Mouse (Mus musculus) WW6 (cell line): Measurements from ENCODE around the gene Chmp3.
A peak's percentile ranks its signal among the peaks of the same experiment; 100 is the strongest.

Experiments used
- DNase-seq: peaks from one replicate; pipeline ENCODE4 v3.0.0-alpha.2; 2013; ENCODE audit warnings: low read depth, low spot score

Gene Chmp3

DNA sequence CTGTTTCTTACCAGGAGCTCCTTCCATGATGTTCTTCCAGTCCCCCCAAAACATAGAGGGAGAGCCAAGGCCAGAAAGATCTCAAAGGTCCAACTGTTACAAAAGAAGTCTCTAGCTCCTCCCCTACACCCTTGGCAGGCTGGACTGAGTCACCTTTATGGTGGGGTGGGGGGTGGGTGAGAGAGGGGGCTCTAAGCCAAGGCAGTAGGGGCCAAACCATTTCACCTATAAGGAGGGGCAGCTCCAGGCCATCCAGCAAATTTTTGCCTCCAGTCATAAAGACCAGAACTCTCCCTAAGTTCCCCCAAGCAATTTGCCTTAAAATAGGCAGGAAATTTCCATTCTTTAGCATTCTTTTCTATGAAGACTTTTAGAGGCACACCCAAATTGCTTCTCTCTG lies 65.4 kb downstream of the Chmp3 start:
- DNase-seq = peak; percentile 58

DNA sequence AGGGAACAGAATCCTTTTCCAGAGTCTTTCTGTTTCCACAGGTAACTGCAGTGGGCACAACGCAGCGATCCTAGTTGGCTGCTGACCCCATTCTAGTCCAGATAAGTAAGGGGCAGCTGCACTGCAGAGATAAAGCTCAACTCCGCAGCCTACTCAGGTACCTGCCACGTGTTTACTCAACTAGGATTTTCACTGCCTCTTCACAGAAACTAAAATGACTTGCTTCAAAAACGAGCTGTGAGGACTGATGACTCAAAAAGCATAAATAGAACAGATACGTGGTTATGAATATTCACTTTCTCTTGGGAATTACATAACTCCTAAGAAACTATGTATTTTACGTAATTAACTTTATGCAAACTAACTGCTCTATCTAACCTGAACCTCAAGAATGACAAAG lies 66.4 kb downstream of the Chmp3 start:
- DNase-seq = no peak

DNA sequence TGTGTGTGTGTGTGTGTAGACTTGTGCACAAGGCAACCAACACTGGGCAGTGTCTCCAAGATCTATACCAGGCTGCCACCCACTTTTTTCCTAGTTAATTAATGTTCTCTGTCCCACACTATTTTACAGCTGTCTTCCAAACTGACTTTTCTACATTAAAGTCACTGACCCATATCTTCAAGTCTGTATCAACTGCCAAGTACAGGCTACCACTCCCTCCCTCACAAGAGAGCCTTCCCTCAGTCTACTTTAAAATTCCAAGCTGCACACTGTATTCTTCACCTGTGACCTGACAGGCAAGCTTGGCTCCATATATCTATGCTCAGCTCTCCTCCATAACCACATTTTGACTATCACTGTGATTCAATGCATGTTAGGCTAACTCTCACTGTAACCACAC lies 69.6 kb downstream of the Chmp3 start:
- DNase-seq = no peak

DNA sequence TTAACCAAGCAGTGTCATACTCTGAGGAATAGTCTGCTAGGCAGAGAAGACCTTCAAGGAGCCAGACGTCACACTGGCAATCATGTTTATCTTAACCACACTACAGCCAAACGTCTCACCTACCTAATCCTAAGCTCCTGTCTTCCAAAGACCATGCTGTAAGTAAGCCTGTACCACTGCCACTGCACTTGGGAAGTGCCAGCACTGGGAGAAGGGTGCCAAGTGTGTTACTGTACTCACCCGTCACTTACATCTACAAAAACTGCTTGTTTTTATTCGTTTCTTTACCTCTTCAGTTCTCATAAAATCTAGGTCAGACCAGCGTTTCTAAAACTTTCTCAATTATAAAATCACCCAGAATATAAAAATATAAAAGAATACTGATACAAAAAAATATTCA lies 73.4 kb downstream of the Chmp3 start:
- DNase-seq = no peak

DNA sequence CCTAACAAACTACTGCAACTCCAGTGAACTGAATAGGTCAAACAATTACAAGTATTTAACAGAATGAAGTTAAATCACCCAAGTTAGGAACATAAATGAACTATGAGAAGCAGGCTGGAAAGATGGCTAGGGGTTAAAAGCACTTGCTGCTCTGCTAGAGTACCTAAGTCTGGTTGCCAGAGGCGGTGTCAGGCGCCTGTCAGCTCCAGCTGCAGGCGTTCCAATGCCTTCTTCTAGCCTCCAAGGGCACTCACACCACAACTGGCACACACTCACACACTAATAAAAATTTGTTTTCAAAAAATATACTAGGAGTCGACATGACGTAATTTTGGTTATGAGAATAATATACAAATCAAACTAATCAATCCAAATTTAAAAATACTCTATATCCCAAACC lies 78.0 kb downstream of the Chmp3 start:
- DNase-seq = no peak

DNA sequence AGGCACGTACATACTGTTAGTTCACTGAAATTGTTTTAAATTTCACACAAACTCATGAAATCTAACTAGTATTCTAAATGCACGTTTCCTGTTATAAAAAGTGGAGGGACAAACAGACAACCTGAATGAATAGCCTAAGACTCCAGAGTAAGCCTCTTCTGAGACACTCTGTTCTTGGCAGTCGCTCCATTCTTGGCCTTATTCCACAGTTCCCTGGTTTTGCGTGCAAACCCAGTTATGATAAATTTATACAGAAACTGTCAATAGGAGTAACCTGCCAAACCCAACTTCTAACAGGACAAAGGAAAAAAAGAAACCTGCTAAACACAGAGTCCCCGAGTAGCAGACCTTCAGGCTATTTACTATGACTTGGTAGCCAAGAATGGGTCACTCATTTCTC lies 78.4 kb downstream of the Chmp3 start:
- DNase-seq = no peak

DNA sequence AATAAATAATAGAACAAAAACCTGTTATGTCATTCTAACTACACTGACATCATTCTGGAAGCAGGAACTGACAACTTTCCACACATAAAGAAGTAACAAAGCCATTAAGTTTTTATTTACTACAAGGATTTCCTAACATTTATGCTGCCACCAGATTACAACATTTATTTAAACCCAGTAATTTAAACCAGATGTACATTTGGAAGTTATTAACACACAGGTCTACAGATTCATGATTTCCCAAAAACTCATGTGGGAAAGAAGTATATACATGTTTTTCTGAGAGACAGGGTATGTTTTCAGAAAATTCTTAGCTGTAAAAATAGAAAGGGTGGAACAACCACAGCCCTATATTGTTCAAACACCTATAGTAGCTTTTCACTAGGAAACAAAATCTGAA lies 81.1 kb downstream of the Chmp3 start:
- no peak for DNase-seq

DNA sequence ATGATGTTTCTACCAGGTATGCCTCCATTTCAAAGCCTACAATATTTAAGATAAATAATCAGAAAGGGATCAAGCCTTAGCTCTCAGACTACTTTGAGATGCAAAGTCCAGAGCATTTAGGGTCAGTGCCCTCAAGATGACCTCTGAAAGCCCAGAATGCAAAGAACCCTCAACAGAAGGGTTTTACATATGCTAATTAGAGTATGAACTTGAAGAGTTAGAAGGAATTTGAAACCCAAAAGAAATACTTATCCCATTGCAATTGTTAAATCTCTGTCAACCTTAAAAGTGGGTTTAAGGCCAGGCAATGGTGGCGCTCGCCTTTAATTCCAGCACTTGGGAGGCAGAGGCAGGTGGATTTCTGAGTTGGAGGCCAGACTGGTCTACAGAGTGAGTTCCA lies 82.4 kb downstream of the Chmp3 start:
- no peak for DNase-seq

DNA sequence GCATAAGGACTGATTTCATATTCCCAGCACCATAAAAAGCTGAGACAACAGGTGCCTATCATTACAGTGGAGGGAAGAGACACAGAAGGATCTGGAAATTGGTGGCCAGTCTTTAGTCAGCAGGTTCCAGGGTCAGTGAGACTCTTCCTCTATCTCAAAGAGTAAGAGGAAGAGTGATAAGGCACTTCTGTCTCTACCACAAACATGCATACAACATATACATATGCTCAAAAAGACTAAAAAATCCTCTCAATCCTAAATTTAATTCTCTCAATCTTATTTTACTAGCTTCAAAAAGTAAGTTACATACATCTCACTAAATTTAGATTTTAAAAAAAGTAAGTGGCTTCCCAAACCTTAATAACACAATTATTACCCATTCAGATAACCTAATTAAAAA lies 83.7 kb downstream of the Chmp3 start:
- DNase-seq = no peak

DNA sequence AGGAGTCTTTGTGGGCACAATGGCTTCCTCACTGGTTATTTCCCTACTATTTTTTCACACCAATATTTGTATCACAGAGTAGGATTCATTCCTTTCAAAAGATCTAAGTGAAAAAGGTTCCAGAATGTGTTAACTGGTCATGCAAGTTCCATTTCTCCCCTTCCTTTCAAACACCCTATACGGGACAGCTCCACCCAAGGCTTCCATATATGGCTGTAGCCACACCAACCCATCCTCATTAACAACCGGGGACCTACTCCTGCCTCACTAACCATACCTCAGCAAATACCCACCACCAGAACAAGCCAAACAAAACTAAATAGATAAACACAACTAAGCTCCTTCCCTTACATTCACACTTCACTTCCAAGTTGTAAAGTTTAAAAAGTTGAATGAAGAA lies 87.6 kb downstream of the Chmp3 start:
- DNase-seq = no peak

DNA sequence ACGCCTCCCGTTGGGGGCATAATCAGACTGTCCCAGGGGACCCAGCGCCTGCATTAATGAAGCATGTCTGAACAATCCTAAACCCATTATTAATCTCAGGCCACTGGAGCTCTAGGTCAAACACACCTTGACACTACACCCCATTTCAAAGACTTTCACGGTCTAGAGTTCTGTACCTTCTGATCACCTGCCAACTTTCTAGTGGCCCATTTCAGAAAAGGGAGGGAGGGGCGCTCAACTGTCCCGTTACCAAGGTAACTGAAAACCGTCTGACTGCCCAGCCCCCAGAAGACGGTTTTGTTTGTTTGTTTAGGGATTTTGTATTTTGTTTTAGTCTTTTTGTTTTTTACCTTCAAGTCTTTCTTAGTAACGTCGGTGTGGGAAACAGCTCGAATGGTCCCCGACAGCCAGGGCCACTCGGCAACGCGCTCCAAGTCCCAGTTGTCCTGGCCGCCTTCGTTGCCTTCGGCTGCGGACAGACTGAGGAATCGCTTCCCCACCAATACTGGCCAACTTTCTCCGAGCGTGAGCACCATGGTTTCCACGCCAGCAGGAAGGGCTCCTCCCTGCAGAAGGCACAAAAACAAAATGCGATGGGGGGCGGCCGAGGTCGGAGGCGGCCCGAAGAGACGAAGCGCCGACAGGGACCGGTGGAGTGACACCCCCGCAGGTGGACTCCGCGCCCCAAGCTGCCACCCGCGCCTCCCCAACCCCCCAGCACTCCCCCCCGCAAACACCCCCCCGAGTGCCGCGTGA lies 88.3 kb downstream of the Chmp3 start:
- no peak for DNase-seq
